Mouse (Mus musculus) cerebellum, postnatal 14 days (tissue): ENCODE measurements around the gene Tbc1d24.

ENCODE experiments used
- DNase-seq, 2 experiments: peaks; one replicate each; pipeline ENCODE4 v3.0.0; 2021; ENCODE audit warnings: mixed read lengths in 2 of 2

The Tbc1d24 gene

GRCm38 (mm10) chr17:24205284-24205888 lies at the start of gene Tbc1d24:
Gene Tbc1d24, minus strand, starts transcription at chr17:24205562.
- DNase-seq = peak; percentile 96 to 98

GRCm38 (mm10) chr17:24252329-24252728 lies 47.0 kb upstream of the Tbc1d24 start:
- no peak for DNase-seq

GRCm38 (mm10) chr17:24251320-24252069 lies 46.1 kb upstream of the Tbc1d24 start, which contains the start of gene Ccnf:
Gene Ccnf, minus strand, starts transcription at chr17:24251484.
- DNase-seq = peak; percentile 96

GRCm38 (mm10) chr17:24250988-24251319 lies 45.6 kb upstream of the Tbc1d24 start:
- no peak for DNase-seq

GRCm38 (mm10) chr17:24248641-24249040 lies 43.3 kb upstream of the Tbc1d24 start:
- peak in 1 of 2 experiments; percentile 49 for DNase-seq

GRCm38 (mm10) chr17:24244061-24244460 lies 38.7 kb upstream of the Tbc1d24 start:
- DNase-seq = no peak

GRCm38 (mm10) chr17:24243311-24243969 lies 38.1 kb upstream of the Tbc1d24 start:
- DNase-seq = peak; percentile 46 to 83

GRCm38 (mm10) chr17:24236921-24237320 lies 31.6 kb upstream of the Tbc1d24 start:
- DNase-seq = peak; percentile 81 to 86

GRCm38 (mm10) chr17:24236479-24236878 lies 31.1 kb upstream of the Tbc1d24 start:
- no peak for DNase-seq

GRCm38 (mm10) chr17:24227941-24228340 lies 22.6 kb upstream of the Tbc1d24 start:
- DNase-seq = no peak

GRCm38 (mm10) chr17:24226721-24227120 lies 21.4 kb upstream of the Tbc1d24 start:
- no peak for DNase-seq

- DNase-seq = no peak
Measured at GRCm38 (mm10) chr17:24225851-24226250, 20.5 kb upstream of the Tbc1d24 start.

- no peak for DNase-seq
Measured at GRCm38 (mm10) chr17:24224741-24225140, 19.4 kb upstream of the Tbc1d24 start.

GRCm38 (mm10) chr17:24223513-24223912 lies 18.2 kb upstream of the Tbc1d24 start:
- DNase-seq = no peak

- no peak for DNase-seq
Measured at GRCm38 (mm10) chr17:24222653-24223052, 17.3 kb upstream of the Tbc1d24 start.

- DNase-seq = peak; percentile 93
Measured at GRCm38 (mm10) chr17:24220435-24221411, 15.4 kb upstream of the Tbc1d24 start, which contains the start of gene Tedc2. Gene Tedc2, minus strand, starts transcription at chr17:24220851.

- peak in 1 of 2 experiments; percentile 45 for DNase-seq
Measured at GRCm38 (mm10) chr17:24216836-24217235, 11.5 kb upstream of the Tbc1d24 start.

- no peak for DNase-seq
Measured at GRCm38 (mm10) chr17:24213186-24213585, 7.8 kb upstream of the Tbc1d24 start.

GRCm38 (mm10) chr17:24212441-24213018 lies 7.2 kb upstream of the Tbc1d24 start:
- DNase-seq = no peak

- DNase-seq = peak; percentile 86 to 87
Measured at GRCm38 (mm10) chr17:24211631-24212440, 6.5 kb upstream of the Tbc1d24 start.

GRCm38 (mm10) chr17:24210591-24210990 lies 5.2 kb upstream of the Tbc1d24 start:
- DNase-seq = no peak
